Mouse (Mus musculus) kidney, adult 2 months (tissue): ENCODE measurements around the gene Cct5. TPM values are rescaled to one million over a fixed set of nuclear protein-coding genes. Genes with fewer than 3 reads are reported as not detected.

Source experiments
- DNase-seq: peaks from one replicate; pipeline ENCODE4 v3.0.0; 2021
- H3K27ac ChIP-seq: fragments of 200-500 bp; 2 replicates; pipeline ENCODE4 v1.5.1; 2012; ENCODE audit warnings: low read depth, low read length, control low read depth, inconsistent platforms; ENCODE audit not compliant: insufficient read depth
- H3K27me3 ChIP-seq: fragments of 200-500 bp; replicated peaks from 2 replicates; pipeline ENCODE4 v1.6.1; 2012; ENCODE audit warnings: mild to moderate bottlenecking, moderate library complexity, low read length, inconsistent platforms; ENCODE audit not compliant: control insufficient read depth, insufficient read depth
- H3K36me3 ChIP-seq: fragments of 200-500 bp; 2 replicates; pipeline ENCODE4 v1.6.1; 2012; ENCODE audit warnings: mild to moderate bottlenecking, moderate library complexity, low read length, inconsistent platforms; ENCODE audit not compliant: control insufficient read depth, insufficient read depth
- H3K4me1 ChIP-seq: fragments of 200-500 bp; 2 replicates; pipeline ENCODE4 v1.6.1; 2011; ENCODE audit warnings: low read length; ENCODE audit not compliant: control insufficient read depth, insufficient read depth
- H3K4me3 ChIP-seq: fragments of 200-500 bp; 2 replicates; pipeline ENCODE4 v1.5.1; 2011; ENCODE audit warnings: mild to moderate bottlenecking, low read depth, low read length, control low read depth; ENCODE audit not compliant: insufficient read depth
- CTCF ChIP-seq: fragments of 200-500 bp; conservative IDR thresholded peaks from 2 replicates; pipeline ENCODE4 v1.5.1; 2011; ENCODE audit warnings: low read depth, mild to moderate bottlenecking, control low read depth, low read length, moderate library complexity, mixed read lengths; ENCODE audit not compliant: insufficient read depth, insufficient read length
- POLR2A ChIP-seq: fragments of 200-500 bp; IDR thresholded peaks from one replicate; pipeline ENCODE4 v1.6.1; 2011; ENCODE audit warnings: low read depth, low read length, control low read depth
- WGBS: fragments of 180-500 bp; shearing (Covaris S2); methylation state at CpG from one replicate; pipeline ENCODE4 v1.1.7; 2018; 5-methylcytosine and 5-hydroxymethylcytosine counted together
- polyA plus RNA-seq: library from polyadenylated mRNA; depleted of rRNA; stranded (reverse); fragments of >200 nt; gene quantifications from 2 replicates; pipeline ENCODE4 v1.2.3, GENCODE M21; 2012

The Cct5 gene
- polyA plus RNA-seq, 1 experiment, result 102 TPM

DNA sequence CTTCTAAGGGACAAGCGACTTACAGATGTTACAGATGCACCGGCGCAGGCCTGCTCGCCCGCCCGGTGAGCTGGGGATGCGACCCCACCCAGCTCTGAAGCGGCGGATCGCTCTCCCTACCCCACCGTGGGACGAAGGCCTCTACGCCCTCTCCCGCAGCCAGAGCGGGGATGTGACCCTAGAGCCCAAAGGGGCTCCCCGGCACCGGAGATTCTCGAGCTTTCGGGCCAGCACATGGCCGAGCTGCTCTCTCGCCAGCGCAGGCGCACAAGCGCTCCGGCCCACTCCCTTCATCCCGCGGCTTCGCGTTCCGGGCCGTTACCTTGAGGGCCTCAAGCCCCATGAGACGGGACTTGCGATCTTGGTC lies 342 bp downstream of the Cct5 start:
- Histone ChIP-seq H3K27me3 (no peaks in the 10 kb centered on the region), H3K27ac (peak overlapping the region; percentile 66), H3K36me3 (no peaks in the 10 kb centered on the region), H3K4me3 (peak overlapping the region; percentile 67), H3K4me1 (peaks cover 11% of the 10 kb centered on the region; the same call in 1 of the 2 replicates)
- 0% methylated on average over 33 of the region's 33 CpGs for WGBS
- TF ChIP-seq POLR2A, result no peak
- no peak for TF ChIP-seq CTCF
- no peak for DNase-seq

DNA sequence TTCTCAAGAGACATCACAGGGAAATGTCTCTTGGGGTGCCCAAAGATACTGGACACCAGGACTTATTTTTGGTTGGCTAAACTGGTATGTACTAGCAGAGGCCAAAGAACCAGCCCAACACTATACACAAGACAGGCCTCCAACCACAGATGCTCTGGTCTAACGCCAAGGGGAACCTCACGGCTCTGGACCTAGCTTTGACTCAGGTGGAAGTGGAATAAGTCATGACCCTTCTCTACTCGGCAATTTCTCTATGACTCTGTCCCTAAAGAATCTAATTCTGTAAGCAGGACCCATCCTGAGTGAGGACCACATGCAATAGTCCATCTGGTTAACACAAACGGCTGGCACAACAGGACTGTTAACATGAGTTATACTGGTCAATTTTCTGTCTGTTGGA lies 1.8 kb downstream of the Cct5 start:
- Histone ChIP-seq H3K4me3 (no peak overlapping the region), H3K4me1 (peaks cover 11% of the 10 kb centered on the region; the same call in 1 of the 2 replicates), H3K36me3 (peaks cover 2% of the 10 kb centered on the region; the same call in 1 of the 2 replicates), H3K27me3 (no peaks in the 10 kb centered on the region), H3K27ac (no peak overlapping the region)
- WGBS, result 42% methylated on average over 4 of the region's 4 CpGs
- TF ChIP-seq POLR2A (no peak), CTCF (no peak)
- DNase-seq, result no peak

DNA sequence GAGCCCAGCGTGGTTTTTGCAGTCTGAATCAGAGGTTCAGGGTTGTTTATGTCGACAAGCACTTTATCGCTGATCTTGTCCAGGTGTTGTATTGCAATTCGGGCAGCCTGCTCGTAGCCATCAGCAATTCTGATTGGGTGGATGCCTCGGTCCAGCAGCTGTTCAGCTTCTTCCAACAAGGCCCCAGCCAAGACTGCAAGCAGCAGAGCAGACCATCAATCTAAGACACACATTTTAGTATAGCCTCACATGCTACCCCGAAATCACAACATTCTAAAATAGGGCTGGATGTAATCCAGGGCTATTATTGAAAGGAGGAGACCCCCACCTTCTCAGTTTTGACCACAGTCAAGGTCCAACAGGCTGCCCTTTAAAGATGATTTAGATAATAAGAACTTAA lies 6.0 kb downstream of the Cct5 start:
- WGBS, result 66% methylated on average over 7 of the region's 7 CpGs

DNA sequence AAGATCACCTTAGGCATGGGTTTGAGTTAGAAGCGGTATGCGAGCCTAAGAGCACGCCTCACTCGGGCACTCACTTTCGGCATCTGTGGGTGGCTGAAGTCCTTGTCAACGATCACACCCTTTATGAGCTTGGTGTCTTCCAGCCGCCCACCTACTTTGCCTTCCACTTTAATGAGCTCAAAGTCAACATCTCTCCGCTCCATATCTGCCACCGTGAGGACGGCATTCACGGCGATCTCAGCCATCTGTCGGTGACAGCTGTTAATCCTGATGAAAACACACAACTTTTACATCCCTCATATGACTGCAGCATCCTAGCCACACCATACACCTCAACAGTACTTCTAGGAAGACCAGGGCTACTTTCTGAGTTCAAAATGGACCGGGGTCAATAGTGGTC lies 7.3 kb downstream of the Cct5 start:
- Histone ChIP-seq H3K27ac (no peak overlapping the region), H3K4me1 (peaks cover under 1% of the 10 kb centered on the region; the same call in 1 of the 2 replicates), H3K36me3 (peaks cover 5% of the 10 kb centered on the region), H3K27me3 (no peaks in the 10 kb centered on the region), H3K4me3 (no peak overlapping the region)
- no peak for DNase-seq
- no peak for TF ChIP-seq POLR2A
- TF ChIP-seq CTCF, result no peak
- 85% methylated on average over 14 of the region's 14 CpGs for WGBS

More for the DNA sequence above, 6.0 kb downstream of the Cct5 start:
- H3K27ac ChIP-seq, result no peak overlapping the region
- peaks cover 5% of the 10 kb centered on the region for H3K36me3 ChIP-seq
- TF ChIP-seq POLR2A (no peak), CTCF (no peak)
- H3K4me3 ChIP-seq, result no peak overlapping the region
- DNase-seq, result no peak
- H3K4me1 ChIP-seq, result peaks cover 5% of the 10 kb centered on the region; the same call in 1 of the 2 replicates
- H3K27me3 ChIP-seq, result no peaks in the 10 kb centered on the region

DNA sequence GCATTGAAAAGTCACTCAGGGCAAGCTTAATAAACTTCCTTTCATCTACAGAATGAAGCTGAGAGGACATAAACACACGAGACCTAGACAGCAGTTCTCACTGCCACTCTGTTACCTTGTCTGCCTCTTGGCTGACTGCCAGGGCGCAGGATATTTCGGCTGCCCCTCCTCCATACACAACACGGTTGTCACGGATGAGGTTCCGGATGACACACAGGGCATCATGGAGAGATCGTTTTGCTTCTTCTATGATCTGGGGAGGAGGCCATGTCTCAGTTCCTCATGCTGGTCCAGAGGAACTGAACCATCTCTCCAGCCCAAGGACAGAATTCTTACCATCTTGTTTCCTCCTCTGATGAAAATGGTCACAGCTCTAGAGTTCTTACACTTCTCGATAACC lies 9.1 kb downstream of the Cct5 start:
- Histone ChIP-seq H3K4me3 (no peak overlapping the region), H3K27me3 (no peaks in the 10 kb centered on the region), H3K27ac (no peak overlapping the region), H3K36me3 (peaks cover 5% of the 10 kb centered on the region), H3K4me1 (peaks cover 6% of the 10 kb centered on the region; the same call in 1 of the 2 replicates)
- no peak for DNase-seq
- TF ChIP-seq POLR2A (no peak), CTCF (no peak)
- 65% methylated on average over 8 of the region's 8 CpGs for WGBS

DNA sequence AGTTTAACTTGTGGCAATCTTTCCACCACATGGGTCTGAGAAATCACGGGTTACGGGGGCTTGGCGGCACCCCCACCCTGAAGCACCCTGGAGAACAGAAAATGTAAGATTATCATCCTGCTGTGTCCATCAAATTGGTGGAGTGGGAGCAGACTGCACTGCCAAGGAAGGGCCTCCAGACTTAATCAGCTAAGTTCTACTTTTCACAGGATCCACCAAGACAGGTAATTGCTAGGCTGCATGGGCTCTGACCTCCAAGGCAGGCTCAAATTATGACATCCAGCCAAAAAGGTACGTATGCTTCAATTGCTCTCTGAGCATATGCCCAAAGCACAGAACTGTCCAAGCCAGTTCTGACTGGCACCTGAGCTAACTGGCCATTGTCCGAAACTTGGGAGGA lies 11.4 kb downstream of the Cct5 start:
- H3K4me3 ChIP-seq, result no peak overlapping the region
- 83% methylated on average over 5 of the region's 5 CpGs for WGBS
- H3K27ac ChIP-seq, result no peak overlapping the region
- no peak for DNase-seq
- peaks cover 5% of the 10 kb centered on the region for H3K36me3 ChIP-seq
- TF ChIP-seq CTCF, result no peak
- TF ChIP-seq POLR2A, result no peak
- no peaks in the 10 kb centered on the region for H3K27me3 ChIP-seq
- peaks cover 6% of the 10 kb centered on the region; the same call in 1 of the 2 replicates for H3K4me1 ChIP-seq

DNA sequence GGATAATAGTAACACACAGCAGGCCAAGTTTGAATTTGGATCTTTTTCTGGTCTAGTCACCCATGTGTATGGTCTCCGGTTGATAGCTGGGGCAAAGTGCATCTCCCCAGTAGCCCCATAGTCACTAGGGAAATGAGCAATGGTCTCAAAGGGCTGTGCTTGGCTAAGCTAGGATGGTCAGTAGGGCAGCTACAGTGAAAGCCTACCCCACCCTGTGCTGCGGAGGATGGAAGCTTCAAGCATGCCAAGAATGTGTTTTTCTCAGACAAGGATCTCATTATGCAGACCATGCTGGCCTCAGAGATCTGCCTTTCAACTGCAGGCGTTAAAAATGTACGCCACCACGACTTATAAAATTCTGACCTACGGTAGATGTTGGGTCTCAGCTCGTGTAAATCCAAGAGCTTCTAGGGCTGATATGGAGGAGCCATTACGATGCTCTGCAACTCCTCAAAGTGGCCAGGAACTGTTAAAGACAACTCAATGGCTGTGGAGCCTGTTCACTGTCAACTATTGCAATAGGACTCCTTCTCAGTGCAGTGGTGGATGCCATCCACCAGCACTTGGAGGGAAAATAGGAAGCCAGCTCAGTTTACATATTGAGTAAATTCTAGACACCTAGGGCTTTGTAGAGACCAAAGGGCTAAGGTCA lies 12.5 kb downstream of the Cct5 start:
- TF ChIP-seq POLR2A (no peak), CTCF (no peak)
- Histone ChIP-seq H3K27ac (no peak overlapping the region), H3K27me3 (no peaks in the 10 kb centered on the region), H3K36me3 (peaks cover 3% of the 10 kb centered on the region), H3K4me1 (peaks cover 6% of the 10 kb centered on the region; the same call in 1 of the 2 replicates), H3K4me3 (no peak overlapping the region)
- 37% methylated on average over 8 of the region's 8 CpGs for WGBS
- DNase-seq, result peak; percentile 52

DNA sequence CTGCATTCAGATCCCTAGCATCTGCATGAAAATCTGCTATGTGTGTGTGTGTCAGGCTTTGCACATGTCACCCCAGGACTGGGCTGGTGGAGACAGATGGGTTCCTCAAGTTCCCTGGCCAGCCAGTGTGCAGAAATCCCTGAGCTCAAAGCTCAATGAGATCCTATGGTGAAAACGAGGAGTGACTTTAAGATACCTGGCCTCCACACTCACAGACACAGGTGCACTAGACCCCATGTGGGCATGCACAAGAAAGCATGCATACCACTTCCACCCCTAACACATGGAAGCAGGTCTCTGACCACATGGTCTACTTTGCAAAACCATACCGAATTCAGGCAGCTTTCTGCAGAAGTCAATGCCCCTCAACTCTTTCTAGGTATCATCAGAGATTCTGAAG lies 13.8 kb downstream of the Cct5 start:
- H3K27me3 ChIP-seq, result no peaks in the 10 kb centered on the region
- H3K4me1 ChIP-seq, result peaks cover 8% of the 10 kb centered on the region; the same call in 1 of the 2 replicates
- DNase-seq, result no peak
- no peak for TF ChIP-seq POLR2A
- TF ChIP-seq CTCF, result no peak
- no peak overlapping the region for H3K27ac ChIP-seq
- WGBS, result 76% methylated on average over 2 of the region's 2 CpGs
- no peak overlapping the region for H3K4me3 ChIP-seq
- H3K36me3 ChIP-seq, result no peaks in the 10 kb centered on the region; the same call in 1 of the 2 replicates
